Mouse (Mus musculus): Measurements from ENCODE around the gene Upf1. TPM values are rescaled to one million over a fixed set of nuclear protein-coding genes. Genes with fewer than 3 reads are reported as not detected.
A peak's percentile ranks its signal among the peaks of the same experiment; 100 is the strongest.

Gene Upf1
- total RNA-seq, 2 experiments from 2014 or later: 62.2 to 67.6 TPM

DNA sequence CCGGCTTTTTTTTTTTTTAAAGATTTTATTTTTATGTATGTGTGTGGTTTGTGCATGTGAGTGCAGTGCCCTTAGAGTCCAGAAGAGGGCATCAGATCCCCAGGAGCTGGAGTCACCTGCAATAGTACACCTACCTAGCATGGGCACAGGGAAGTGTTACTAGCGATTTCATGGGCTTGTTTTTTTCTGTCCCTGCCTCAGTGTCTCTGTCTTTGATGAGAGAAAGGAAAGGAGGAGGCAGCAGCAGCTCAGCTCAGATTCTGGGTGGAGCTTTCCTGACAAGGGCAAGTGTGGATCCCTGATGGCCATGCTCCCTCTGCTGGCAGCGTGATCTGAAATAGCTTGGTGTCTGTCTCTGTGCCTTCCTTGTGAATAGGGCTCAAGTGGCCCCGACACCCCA is 7.7 kb upstream of the Upf1 start:
- peak in 1 of 2 experiments; percentile 35 for DNase-seq

GRCm38 (mm10) chr8:70359411-70359810 is 6.3 kb upstream of the Upf1 start:
- no peak for DNase-seq

DNA sequence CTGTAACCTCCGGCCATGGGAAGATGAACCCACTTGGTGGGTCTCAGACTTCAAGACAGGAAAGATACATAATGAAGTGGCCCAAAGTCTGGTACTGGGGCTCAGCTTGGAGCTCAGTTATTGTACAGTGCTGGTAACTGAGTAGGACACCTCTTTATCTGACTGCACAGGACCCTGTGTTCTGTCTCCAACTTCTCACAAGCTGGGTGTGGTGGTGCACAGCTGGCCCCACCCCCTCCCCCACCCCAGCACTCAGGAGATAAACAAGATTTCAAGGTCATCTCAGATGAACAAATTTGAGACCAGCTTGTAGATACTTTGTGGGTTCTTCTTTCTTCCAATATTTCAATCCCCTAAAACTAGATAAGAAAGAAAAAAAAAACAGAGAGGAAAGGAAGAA is 3.0 kb upstream of the Upf1 start:
- DNase-seq: no peak

GRCm38 (mm10) chr8:70354004-70354403 is 926 bp upstream of the Upf1 start:
- no peak for DNase-seq

DNA sequence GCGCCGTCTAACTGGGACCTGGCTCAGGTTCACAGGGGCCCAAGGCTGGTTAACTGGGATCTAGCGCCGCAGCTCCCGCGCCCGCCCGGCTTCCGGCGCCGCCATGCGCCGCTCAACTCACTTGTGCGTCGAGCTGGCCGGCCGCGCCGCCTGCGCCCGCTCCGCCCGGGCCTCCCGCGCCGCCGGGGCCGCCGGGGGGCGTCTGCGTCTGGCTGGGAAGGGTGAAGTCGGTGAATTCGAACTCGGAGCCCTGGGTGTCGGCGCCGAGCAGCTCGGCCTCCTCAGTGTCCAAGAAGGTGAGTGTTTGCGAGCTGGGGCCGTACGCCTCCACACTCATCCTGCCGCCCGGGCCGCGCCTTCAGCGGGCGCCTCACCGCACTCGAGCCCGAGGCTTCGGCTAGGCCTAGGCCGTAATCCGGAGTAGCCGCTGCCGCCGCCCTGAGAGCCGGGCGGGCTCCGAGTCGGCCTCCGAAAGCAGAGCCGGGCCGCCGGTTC is 374 bp downstream of the Upf1 start:
- DNase-seq: peak in 1 of 2 experiments; percentile 68

DNA sequence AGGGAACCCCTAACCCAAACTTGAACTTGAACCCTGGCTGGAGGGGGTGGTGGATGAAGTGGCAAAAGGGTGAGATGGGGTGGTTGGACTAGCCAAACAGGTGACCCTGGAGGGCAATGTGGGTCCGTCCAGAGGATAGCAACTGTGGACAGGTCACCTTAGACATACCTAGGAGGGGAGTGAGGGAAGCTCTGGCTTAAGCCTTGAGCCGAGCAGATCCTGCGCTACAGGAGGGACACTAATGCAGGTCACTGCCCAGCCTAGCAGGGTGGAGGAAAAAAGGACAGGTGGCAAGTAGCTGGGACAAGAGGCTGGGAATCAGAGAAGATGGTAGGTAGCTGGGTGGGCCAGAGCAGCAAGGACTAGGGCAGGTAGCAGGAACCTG is 1.1 kb downstream of the Upf1 start:
- no peak for DNase-seq

GRCm38 (mm10) chr8:70351035-70351999 is 1.8 kb downstream of the Upf1 start:
- no peak for DNase-seq

DNA sequence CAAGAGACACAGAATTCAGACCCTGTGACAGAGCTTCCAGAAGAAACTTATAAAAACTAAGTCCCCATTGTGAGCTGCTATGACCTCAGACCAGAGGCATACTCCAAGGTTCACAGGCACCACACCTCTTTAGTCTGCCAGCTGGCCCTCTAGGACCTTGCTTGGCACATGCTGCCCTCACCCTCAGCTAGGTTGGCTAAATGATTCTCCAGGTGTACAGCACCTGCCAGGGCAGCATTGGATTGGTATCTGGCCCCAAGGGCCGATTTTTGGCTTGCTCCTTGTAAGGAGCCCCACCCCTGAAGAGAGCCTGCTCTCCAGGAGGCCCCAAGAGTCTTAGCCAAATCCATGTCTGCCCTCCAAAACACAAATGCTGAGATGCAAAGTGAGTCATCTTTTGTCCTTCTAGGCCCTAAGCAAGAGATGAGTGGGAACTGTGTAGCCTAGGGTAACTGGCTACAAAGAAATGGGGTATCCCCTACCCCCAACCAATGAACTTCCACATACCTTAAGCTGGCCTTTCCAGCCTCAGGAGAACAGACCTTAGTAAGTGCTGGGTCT is 5.1 kb downstream of the Upf1 start:
- DNase-seq: no peak

- no peak for DNase-seq
Measured at GRCm38 (mm10) chr8:70347443-70347842, 5.6 kb downstream of the Upf1 start.

DNA sequence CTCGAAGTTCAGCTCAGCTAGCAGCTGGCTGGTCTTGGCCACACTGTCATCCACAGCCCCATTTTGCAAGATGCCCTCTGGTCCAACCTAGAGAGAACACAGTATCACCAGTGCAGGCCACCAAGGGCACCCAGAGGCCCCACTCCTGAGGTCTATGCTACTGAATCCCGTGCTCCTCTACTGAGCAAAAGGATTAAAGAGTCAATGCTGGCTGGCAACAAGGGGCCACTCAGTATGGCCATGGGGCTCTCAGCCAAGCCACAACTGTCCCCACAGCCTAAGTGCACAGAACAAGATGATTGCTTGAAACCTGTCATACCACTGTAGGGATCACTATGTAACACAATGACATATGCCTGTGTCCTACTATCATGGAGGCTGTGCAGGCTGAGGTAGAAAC is 8.8 kb downstream of the Upf1 start:
- DNase-seq: peak; percentile 57 to 71

DNA sequence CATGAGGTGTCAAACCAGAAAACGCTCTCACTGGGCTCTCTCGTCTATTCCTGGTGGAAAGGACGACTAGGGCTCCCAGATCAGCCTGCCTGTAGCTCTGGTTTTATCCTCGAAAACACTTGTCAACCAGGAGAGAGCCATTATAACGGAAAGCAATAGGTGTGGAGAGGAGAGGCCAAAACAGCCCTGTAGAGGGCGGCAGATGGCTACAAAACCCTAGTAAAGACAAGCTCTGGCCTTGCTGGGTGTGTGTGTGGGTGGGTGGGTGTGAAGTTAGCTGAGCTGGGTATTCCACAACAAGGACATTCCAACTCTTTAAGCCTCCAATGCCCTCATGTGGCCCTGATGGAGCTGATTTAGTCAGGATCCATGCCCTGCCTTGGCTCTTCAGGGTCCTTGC is 9.4 kb downstream of the Upf1 start:
- DNase-seq: peak in 1 of 2 experiments; percentile 54

GRCm38 (mm10) chr8:70343076-70343475 is 10.0 kb downstream of the Upf1 start:
- DNase-seq: no peak

- DNase-seq: no peak
Measured at GRCm38 (mm10) chr8:70342007-70342406, 11.1 kb downstream of the Upf1 start.

- no peak for DNase-seq
Measured at GRCm38 (mm10) chr8:70340659-70341058, 12.4 kb downstream of the Upf1 start.

DNA sequence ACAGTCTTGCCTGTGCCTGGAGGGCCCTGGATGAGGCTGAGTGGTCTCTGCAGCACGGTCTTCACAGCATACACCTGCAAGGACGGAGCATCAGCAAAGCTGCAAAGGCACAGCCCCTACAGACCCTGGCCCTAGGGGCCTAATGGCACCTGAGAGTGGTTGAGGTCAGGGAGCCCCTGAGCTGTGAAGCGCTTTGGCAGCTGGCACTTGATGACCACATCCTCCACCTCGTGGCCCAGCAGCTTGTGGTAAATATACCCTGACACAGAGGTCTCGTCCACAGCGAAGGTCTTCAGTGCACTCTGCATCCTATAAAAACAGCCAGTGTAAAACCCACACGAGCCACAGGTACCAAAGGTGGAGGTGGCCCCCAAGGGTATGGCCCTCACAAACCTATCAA is 14.1 kb downstream of the Upf1 start:
- DNase-seq: no peak

GRCm38 (mm10) chr8:70332878-70333202 is 20.2 kb downstream of the Upf1 start:
- no peak for DNase-seq

GRCm38 (mm10) chr8:70332070-70332877 is 20.8 kb downstream of the Upf1 start:
- peak; percentile 74 to 83 for DNase-seq

DNA sequence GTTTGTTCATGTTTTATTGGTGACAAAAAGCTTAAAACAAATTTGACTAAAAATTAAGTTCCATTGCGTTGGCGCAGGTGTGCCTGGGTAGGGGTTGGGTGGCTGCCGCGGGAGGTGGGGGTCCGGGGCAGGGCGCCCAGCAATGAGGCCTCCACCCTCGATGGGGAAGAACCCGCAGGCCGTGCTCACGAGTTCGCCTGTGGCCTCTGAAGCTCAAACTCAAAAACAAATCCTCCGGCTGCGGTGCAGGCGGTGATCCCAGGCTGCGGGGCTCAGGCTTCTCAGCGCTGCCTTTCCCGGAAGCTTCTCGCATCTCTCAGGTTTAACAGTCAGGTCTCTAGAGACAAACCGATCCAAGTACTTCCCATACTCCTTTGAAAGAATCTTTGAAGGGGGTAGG is 21.6 kb downstream of the Upf1 start:
- DNase-seq: no peak

- DNase-seq: peak; percentile 70 to 80
Measured at GRCm38 (mm10) chr8:70330741-70331364, 22.2 kb downstream of the Upf1 start.

GRCm38 (mm10) chr8:70329835-70330740 is 23.0 kb downstream of the Upf1 start:
- DNase-seq: peak in 1 of 2 experiments; percentile 54
